Mouse (Mus musculus) hindbrain, postnatal 0 days (tissue): ENCODE data around the gene Robo1. TPM values are rescaled to one million over a fixed set of nuclear protein-coding genes. Genes with fewer than 3 reads are reported as not detected.

Source experiments
- ATAC-seq: fragments of 200-750 bp; cut with Nextera tagmentation; 2 replicates; pipeline ENCODE4 v1.8.0; 2017; ENCODE audit warnings: mild to moderate bottlenecking, moderate TSS enrichment, moderate library complexity
- DNase-seq: peaks from one replicate; pipeline ENCODE4 v3.0.0-alpha.2; 2015; ENCODE audit warnings: low spot score
- H3K27ac ChIP-seq: fragments of 300-500 bp; sonication (generic); 2 replicates; pipeline ENCODE4 v1.5.1; 2014; ENCODE audit warnings: mild to moderate bottlenecking
- H3K27me3 ChIP-seq: fragments of 300-500 bp; sonication (generic); 2 replicates; pipeline ENCODE4 v1.6.1; 2014; ENCODE audit warnings: low read length, mixed read lengths; ENCODE audit not compliant: insufficient read depth
- H3K36me3 ChIP-seq: fragments of 300-500 bp; sonication (generic); 2 replicates; pipeline ENCODE4 v1.6.1; 2014; ENCODE audit warnings: low read length, mixed read lengths; ENCODE audit not compliant: insufficient read depth
- H3K4me1 ChIP-seq: fragments of 300-500 bp; sonication (generic); 2 replicates; pipeline ENCODE4 v1.6.1; 2014; ENCODE audit warnings: antibody characterized with exemption, low read length, mixed read lengths; ENCODE audit not compliant: insufficient read depth
- H3K4me2 ChIP-seq: fragments of 300-500 bp; sonication (generic); 2 replicates; pipeline ENCODE4 v1.6.1; 2014; ENCODE audit warnings: low read depth, mild to moderate bottlenecking, low read length, moderate library complexity, mixed read lengths
- H3K4me3 ChIP-seq: fragments of 300-500 bp; sonication (generic); 2 replicates; pipeline ENCODE4 v1.5.1; 2014; ENCODE audit warnings: low read length
- H3K9ac ChIP-seq: fragments of 300-500 bp; sonication (generic); replicated peaks from 2 replicates; pipeline ENCODE4 v1.6.1; 2014; ENCODE audit warnings: mild to moderate bottlenecking, low read length, moderate library complexity, mixed read lengths
- H3K9me3 ChIP-seq: fragments of 300-500 bp; sonication (generic); 2 replicates; pipeline ENCODE4 v1.6.1; 2016; ENCODE audit warnings: low read length, mixed read lengths
- CTCF ChIP-seq: IDR thresholded peaks from 2 replicates; pipeline ENCODE4 v1.5.1; 2016; ENCODE audit warnings: antibody characterized with exemption, control low read depth, low read depth
- WGBS: fragments of 180-500 bp; shearing (Covaris S2); extraction: QIAGEN DNeasy Blood & Tissue Kit; methylation state at CpG from one replicate; pipeline ENCODE4 v1.1.7; 2014; 5-methylcytosine and 5-hydroxymethylcytosine counted together
- polyA plus RNA-seq: library from polyadenylated mRNA; unstranded; fragments of >200 nt; fragmentation: Nextera tagmentation; extraction: Ambion mirVana; gene quantifications from 2 replicates; pipeline ENCODE4 v1.2.1, GENCODE M21; 2015
- total RNA-seq: library from RNA; depleted of rRNA; stranded (reverse); fragments of >200 nt; gene quantifications from 2 replicates; pipeline ENCODE4 v1.2.3, GENCODE M21; 2014

Gene Robo1
- total and polyA plus RNA-seq, 2 experiments from 2014 or later: 20.4 to 57.9 TPM

GRCm38 (mm10) chr16:72735175-72735574, 427.1 kb downstream of the Robo1 start:
- no peak overlapping the region for H3K27ac ChIP-seq
- no peak for TF ChIP-seq CTCF
- H3K36me3 ChIP-seq: no peaks in the 10 kb centered on the region
- 65% methylated on average over 11 of the region's 11 CpGs for WGBS
- no peak overlapping the region for H3K9ac ChIP-seq
- H3K4me2 ChIP-seq: no peak overlapping the region
- no peak for DNase-seq
- H3K27me3 ChIP-seq: no peaks in the 10 kb centered on the region
- ATAC-seq: no peak
- H3K4me1 ChIP-seq: no peaks in the 10 kb centered on the region
- no peaks in the 10 kb centered on the region for H3K9me3 ChIP-seq
- H3K4me3 ChIP-seq: no peak overlapping the region

GRCm38 (mm10) chr16:72735588-72735987, 427.5 kb downstream of the Robo1 start:
- no peak overlapping the region for H3K9ac ChIP-seq
- TF ChIP-seq CTCF: no peak

DNA sequence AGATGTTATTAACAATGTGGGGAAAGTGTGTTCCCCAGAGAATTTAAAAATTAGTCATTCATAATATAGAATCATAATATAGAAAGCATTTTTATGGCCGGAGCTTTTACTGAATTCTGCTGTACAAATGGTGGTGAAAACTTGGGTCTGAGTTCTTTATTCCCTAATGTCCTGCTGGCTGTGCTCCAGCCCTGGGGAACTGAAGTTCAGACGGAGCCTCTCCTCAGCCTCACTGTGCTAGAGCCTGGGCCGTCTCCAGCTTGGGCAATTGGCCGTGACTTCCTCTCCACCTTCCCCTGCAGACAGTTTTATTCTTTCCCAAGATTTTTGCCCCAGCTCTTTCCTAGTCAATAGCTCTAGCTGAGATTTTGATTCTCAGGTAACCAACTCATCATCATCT, 429.0 kb downstream of the Robo1 start:
- ATAC-seq (no peak), DNase-seq (peak; percentile 49)

More at GRCm38 (mm10) chr16:72735588-72735987, 427.5 kb downstream of the Robo1 start:
- Histone ChIP-seq H3K27ac (no peak overlapping the region), H3K4me3 (no peak overlapping the region), H3K4me1 (no peaks in the 10 kb centered on the region), H3K36me3 (no peaks in the 10 kb centered on the region), H3K9me3 (no peaks in the 10 kb centered on the region), H3K4me2 (no peak overlapping the region), H3K27me3 (no peaks in the 10 kb centered on the region)
- DNase-seq: no peak
- ATAC-seq: no peak
- WGBS: 67% methylated on average over 3 of the region's 3 CpGs

DNA sequence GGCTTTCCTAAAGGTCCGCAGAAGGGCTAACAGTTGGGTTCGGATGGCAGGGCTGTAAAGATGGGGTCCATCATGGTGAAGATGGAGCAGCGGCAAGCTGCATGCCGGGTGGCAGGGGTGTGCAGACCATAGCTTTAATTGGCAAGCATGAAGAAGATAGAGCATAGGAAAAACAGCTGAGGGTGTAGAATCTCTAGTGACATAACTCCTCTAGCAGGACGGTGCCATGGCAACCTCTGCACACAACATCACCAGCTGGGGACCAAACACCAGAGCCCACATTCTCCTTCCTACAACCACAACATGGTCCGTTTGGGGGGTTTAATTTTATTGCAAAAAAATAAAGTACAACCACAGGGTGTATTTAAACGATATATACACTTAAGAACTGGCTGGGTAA, 432.1 kb downstream of the Robo1 start:
- no peak overlapping the region for H3K9ac ChIP-seq
- 74% methylated on average over 7 of the region's 7 CpGs for WGBS
- H3K9me3 ChIP-seq: no peaks in the 10 kb centered on the region
- no peaks in the 10 kb centered on the region for H3K36me3 ChIP-seq
- ATAC-seq (0 out of 2 replicates have a peak, but pooled peaks have one; percentile 40), DNase-seq (no peak)
- H3K27ac ChIP-seq: no peak overlapping the region
- no peak for TF ChIP-seq CTCF
- H3K4me3 ChIP-seq: no peak overlapping the region
- H3K4me1 ChIP-seq: no peaks in the 10 kb centered on the region
- H3K27me3 ChIP-seq: no peaks in the 10 kb centered on the region
- H3K4me2 ChIP-seq: no peak overlapping the region

More for the DNA sequence above, 429.0 kb downstream of the Robo1 start:
- 24% methylated on average over 4 of the region's 4 CpGs for WGBS
- Histone ChIP-seq H3K27ac (no peak overlapping the region), H3K27me3 (no peaks in the 10 kb centered on the region), H3K9ac (no peak overlapping the region), H3K4me1 (no peaks in the 10 kb centered on the region), H3K9me3 (no peaks in the 10 kb centered on the region), H3K4me2 (no peak overlapping the region), H3K4me3 (no peak overlapping the region), H3K36me3 (no peaks in the 10 kb centered on the region)
- TF ChIP-seq CTCF: no peak

- Histone ChIP-seq H3K36me3 (no peaks in the 10 kb centered on the region), H3K27me3 (no peaks in the 10 kb centered on the region), H3K4me1 (no peaks in the 10 kb centered on the region; the same call in 1 of the 2 replicates), H3K4me3 (no peak overlapping the region), H3K9ac (no peak overlapping the region), H3K27ac (no peak overlapping the region), H3K4me2 (no peak overlapping the region), H3K9me3 (no peaks in the 10 kb centered on the region)
- TF ChIP-seq CTCF: no peak
- DNase-seq: peak; percentile 15
- WGBS: 46% methylated on average over 5 of the region's 5 CpGs
- no peak for ATAC-seq
These were observed 439.6 kb downstream of the Robo1 start for GRCm38 (mm10) chr16:72747696-72748095.

GRCm38 (mm10) chr16:72765128-72765913, 457.2 kb downstream of the Robo1 start:
- H3K27ac ChIP-seq: no peak overlapping the region
- 92% methylated on average over 9 of the region's 9 CpGs for WGBS
- TF ChIP-seq CTCF: no peak
- no peak overlapping the region for H3K4me3 ChIP-seq
- no peak overlapping the region for H3K4me2 ChIP-seq
- no peaks in the 10 kb centered on the region for H3K27me3 ChIP-seq
- H3K36me3 ChIP-seq: no peaks in the 10 kb centered on the region
- DNase-seq (no peak), ATAC-seq (no peak)
- no peaks in the 10 kb centered on the region for H3K4me1 ChIP-seq
- no peak overlapping the region for H3K9ac ChIP-seq
- no peaks in the 10 kb centered on the region for H3K9me3 ChIP-seq

- DNase-seq (no peak), ATAC-seq (peak; percentile 32; the same call in 1 of the 2 replicates)
- no peak overlapping the region for H3K4me3 ChIP-seq
- no peaks in the 10 kb centered on the region for H3K36me3 ChIP-seq
- TF ChIP-seq CTCF: no peak
- 81% methylated on average over 8 of the region's 8 CpGs for WGBS
- no peak overlapping the region for H3K4me2 ChIP-seq
- H3K27me3 ChIP-seq: no peaks in the 10 kb centered on the region
- H3K27ac ChIP-seq: no peak overlapping the region
- no peaks in the 10 kb centered on the region for H3K4me1 ChIP-seq
- H3K9me3 ChIP-seq: no peaks in the 10 kb centered on the region
- H3K9ac ChIP-seq: no peak overlapping the region
These were observed 461.2 kb downstream of the Robo1 start for GRCm38 (mm10) chr16:72769214-72769834.
